Mouse (Mus musculus): Measurements from ENCODE around the gene Slc36a2.
"Not testable (repeated sequence)": the region's sequence is repeated elsewhere in the genome, so short reads cannot be mapped to it uniquely, and the experiment has no call there.

DNA sequence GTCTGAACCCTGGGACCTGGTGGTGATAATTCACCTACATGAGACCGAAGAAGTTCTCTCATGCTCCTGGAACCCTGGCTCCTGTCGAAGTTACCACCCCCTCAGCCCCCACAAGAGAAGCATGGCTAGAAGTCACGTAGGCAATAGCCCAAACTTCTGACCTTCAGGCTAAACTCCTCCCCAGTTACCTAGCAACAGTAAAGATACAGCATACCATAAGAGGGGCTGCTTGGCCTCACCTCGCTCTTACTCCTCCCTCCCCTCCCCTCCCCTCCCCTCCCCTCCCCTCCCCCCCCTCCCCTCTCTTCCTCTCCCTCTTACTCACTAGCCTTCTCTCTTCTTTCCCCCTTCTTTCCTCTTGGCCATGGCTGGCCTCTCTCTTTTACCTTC, 71.0 kb downstream of the Slc36a2 start:
- not testable (repeated sequence) for TF ChIP-seq POLR2A, CTCF (IDR thresholded peaks at IDR 0.05; ENCODE audit: extremely low read depth, insufficient read depth, low read length)
